Mouse (Mus musculus) spleen, postnatal 0 days (tissue): ENCODE data around the gene Gm20924. TPM values are rescaled to one million over a fixed set of nuclear protein-coding genes. Genes with fewer than 3 reads are reported as not detected.

ENCODE experiments used
- polyA plus RNA-seq: library from polyadenylated mRNA; unstranded; fragments of >200 nt; fragmentation: Nextera tagmentation; extraction: Ambion mirVana; gene quantifications from 2 replicates; pipeline ENCODE4 v1.2.1, GENCODE M21; 2015

Gene Gm20924
- polyA plus RNA-seq: not detected in 2 replicates

GRCm38 (mm10) chrY:65207427-65207826 is at the start of gene Gm20924:
TSS of gene Gm20924 (minus strand) at chrY:65207527.

Other genes with a start within 250 kb of the Gm20924 start
- gene Gm20736, start 170.2 kb upstream of the Gm20924 start, polyA plus RNA-seq: not detected in 2 replicates